Mouse (Mus musculus) right cerebral cortex, postnatal 10 days (tissue): ENCODE measurements around the gene Hspg2.

Experiments
- DNase-seq, 2 experiments: peaks; one replicate each; pipeline ENCODE4 v3.0.0; 2021; ENCODE audit warnings: low spot score in 2 of 2

The Hspg2 gene

DNA sequence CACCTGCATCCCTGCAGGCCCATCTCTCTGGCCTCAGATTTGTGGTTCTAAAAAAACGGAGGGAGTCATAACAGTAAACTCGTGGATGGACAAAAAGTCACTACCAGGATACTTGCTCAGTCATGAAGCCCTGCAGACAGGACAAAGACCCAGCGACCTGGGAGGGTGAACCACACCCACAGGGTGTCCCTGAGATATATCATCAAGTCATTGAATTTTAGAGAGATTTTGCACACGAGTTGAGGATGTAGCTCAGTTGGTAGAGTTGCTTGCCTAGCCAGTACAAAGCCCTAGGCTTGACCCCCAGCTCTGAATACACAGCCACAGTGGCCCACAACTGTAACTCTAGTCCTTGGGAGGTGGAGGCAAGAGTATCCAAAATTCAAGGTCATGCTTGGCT lies 7.4 kb upstream of the Hspg2 start:
- no peak for DNase-seq

DNA sequence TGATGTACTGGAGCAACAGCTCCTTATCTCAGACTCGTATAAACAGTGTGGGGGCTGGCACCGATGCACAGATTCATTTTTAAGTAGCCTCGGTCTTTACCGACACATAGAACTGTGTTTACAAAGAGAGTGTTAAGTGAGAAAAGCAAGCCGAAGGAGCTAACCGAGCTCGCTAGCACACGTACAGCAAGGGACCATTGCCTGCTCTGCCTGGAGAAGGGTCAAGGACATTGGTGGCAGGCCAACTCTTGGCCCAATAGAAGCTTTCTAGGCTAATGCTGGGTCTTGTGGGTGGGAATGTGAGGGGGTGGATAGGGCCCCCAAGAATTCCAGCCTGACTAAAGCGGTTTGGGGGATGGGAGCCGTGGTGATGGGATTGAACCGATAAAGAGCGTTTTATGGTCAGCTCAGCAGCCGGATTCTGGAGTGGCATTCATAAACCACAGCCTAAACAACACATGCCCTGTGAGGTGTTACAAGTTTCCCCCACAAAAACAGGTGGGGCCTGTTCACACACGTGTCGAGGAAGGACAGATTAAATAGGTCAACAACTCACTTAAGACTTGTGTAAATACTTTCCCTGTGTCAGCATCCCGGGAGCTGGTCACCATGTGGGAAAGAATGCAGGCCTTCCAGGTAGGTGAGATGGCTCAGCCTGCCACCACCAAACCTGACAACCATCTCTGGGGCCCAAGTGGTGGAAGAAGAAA lies 6.4 kb upstream of the Hspg2 start:
- DNase-seq, result no peak

GRCm38 (mm10) chr4:137465125-137465787 lies 3.3 kb upstream of the Hspg2 start:
- DNase-seq, result no peak

GRCm38 (mm10) chr4:137466991-137467390 lies 1.6 kb upstream of the Hspg2 start:
- DNase-seq, result no peak

- DNase-seq, result no peak
Measured at GRCm38 (mm10) chr4:137467525-137467924, 1.0 kb upstream of the Hspg2 start.

GRCm38 (mm10) chr4:137469081-137469844 lies 694 bp downstream of the Hspg2 start:
- DNase-seq, result no peak

- no peak for DNase-seq
Measured at GRCm38 (mm10) chr4:137469845-137470692, 1.5 kb downstream of the Hspg2 start.

DNA sequence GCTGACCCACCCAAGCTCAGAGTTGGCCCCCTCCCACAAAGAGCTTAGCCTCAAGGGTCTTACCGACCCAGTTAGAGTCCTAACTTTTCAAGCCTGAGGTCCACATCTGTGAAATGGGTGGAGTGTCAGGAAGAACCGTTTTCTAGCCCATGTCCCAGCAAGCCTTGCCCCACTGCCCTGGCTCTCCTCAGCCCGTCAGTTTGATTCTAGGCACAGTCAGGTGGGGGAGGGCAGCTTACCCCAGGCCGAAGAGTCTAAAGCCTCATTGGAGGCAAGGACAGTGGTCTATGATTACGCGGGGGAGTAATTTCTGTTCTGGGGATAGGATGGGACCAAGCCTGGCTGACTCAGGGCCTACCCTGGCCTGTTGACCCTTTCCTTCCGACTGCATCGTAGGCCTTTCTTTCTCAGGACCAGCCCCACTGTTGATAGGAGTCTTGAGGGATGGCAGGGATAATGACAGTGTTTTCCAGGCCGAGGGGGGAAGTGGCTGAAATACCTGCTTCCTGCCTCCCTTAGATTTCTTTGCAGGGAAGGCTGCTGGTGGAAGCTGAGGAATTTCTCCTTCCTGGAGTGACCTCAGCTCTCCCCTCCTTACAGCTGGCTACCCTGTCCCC lies 2.2 kb downstream of the Hspg2 start:
- no peak for DNase-seq

- no peak for DNase-seq
Measured at GRCm38 (mm10) chr4:137471326-137471725, 2.8 kb downstream of the Hspg2 start.

- DNase-seq, result no peak
Measured at GRCm38 (mm10) chr4:137473240-137473639, 4.7 kb downstream of the Hspg2 start.

- no peak for DNase-seq
Measured at GRCm38 (mm10) chr4:137473701-137474388, 5.3 kb downstream of the Hspg2 start.

DNA sequence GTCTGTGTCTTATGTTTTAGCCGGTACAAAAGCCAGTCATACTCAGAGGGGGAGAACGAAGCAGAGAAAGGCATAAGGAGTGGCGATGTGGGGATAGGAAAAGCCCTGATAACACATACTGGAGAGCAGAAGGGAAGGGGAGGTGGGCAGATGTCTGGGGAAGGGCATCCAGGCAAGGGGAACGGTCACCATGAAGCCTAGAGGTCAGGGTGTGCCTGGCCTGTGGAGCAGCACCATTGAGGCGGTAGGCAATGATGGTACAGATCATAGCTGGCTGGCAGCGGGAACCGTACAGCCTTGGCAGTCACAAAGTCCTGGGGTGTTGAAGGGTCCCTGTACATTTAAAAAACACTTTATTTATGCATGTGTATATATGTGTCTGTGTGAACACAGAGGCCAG lies 6.1 kb downstream of the Hspg2 start:
- no peak for DNase-seq

DNA sequence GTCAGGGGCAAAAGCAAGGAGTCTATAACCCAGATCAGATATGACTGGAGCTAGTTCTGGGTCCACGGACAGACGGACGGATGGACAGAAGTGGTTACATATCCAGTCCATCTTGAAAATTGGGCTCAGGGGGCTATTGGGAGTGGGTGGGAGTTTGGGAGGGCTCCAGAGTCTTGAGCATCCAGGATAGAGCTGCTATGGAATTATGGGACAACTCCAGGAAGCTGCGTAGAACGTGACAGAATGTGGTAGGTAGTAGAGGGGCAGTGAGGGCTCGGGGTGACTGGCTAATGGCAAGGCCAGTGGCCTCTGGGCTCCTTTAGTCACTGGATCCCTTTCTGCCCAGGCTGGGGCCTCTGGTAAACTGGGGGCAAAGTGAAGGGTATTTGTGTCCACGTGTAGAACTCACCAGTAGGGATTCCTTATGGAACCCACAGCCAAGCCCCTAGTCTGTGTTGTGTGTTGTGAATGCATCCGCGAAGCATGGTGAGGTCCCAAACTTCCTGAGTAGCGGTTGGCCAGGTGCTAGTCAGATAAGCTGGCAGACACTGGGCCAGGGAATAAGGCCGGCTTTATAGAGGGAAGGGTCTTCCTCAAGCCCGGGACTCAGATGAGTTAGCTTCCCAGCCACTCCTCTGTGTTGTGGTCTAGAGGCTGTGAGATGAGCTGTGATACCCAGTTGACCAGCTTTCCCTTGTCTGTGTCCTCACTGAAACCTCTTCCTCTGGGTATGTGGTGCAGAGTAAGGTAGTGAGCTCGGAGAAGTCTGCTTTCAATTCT lies 6.9 kb downstream of the Hspg2 start:
- DNase-seq, result no peak

- DNase-seq, result peak; percentile 50 to 55
Measured at GRCm38 (mm10) chr4:137476065-137476760, 7.6 kb downstream of the Hspg2 start.

DNA sequence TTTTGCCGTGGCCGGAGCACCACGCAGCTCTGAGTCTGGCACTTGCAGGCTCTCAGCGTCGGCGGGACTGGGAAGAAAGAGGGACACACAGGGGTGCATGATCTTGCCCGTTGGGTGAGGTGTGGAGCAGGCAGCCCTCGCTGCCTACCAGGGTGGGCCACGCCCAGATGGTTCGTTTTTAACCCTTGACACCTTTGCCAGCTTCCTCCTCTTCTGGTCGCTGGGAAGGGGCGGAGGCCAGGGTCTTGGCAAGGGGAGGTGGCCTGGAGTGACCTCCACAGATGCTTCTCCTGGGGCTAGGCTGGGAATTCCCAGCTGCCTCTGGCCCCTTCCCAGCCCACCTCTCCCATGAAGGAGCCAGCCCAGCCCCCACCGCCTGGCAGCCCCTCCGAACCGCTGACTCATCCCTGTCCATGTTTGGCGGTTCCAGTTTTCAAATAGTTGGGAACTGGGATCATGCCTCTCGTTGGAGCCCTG lies 8.2 kb downstream of the Hspg2 start:
- DNase-seq, result no peak

- DNase-seq, result no peak
Measured at GRCm38 (mm10) chr4:137477611-137478010, 9.0 kb downstream of the Hspg2 start.

DNA sequence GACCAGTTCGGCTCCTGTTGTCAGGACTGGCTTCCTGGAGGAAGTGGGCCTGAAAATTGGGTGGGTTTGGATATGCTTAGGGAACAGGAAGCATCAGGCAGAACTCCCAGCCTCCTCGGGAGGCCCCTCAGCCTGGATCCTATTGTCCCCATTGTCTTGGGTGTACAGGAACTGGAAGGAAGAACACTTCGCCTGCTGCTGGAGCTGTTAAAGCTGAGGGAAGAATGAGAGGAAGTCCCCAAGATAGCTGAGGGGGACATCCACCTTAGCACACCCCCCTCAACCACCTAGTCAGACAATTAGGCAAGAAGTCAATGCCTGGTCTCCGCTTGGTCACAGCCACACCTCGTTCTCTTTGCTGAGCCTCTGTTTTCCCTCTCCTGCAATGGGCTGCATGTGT lies 9.7 kb downstream of the Hspg2 start:
- no peak for DNase-seq

- DNase-seq, result no peak
Measured at GRCm38 (mm10) chr4:137479757-137480156, 11.2 kb downstream of the Hspg2 start.
